Mouse (Mus musculus) hindbrain, embryonic 11.5 days (tissue): ENCODE data around the gene Ccdc30. TPM values are rescaled to one million over a fixed set of nuclear protein-coding genes. Genes with fewer than 3 reads are reported as not detected.
"Not testable (repeated sequence)": the region's sequence is repeated elsewhere in the genome, so short reads cannot be mapped to it uniquely, and the experiment has no call there.

Experiments used
- ATAC-seq: fragments of 200-750 bp; cut with Nextera tagmentation; 2 replicates; pipeline ENCODE4 v1.8.0; 2017; ENCODE audit warnings: mild to moderate bottlenecking, moderate TSS enrichment, moderate library complexity; ENCODE audit not compliant: low FRiP score
- DNase-seq: peaks from one replicate; pipeline ENCODE4 v3.0.0-alpha.2; 2015; ENCODE audit warnings: low spot score
- H3K27ac ChIP-seq: fragments of 300-500 bp; sonication (generic); 2 replicates; pipeline ENCODE4 v1.5.1; 2014; ENCODE audit warnings: mild to moderate bottlenecking, low read depth, low read length
- H3K27me3 ChIP-seq: fragments of 300-500 bp; sonication (generic); 2 replicates; pipeline ENCODE4 v1.6.1; 2014; ENCODE audit warnings: mild to moderate bottlenecking, low read length, moderate library complexity, mixed read lengths; ENCODE audit not compliant: control insufficient read depth, insufficient read depth
- H3K36me3 ChIP-seq: fragments of 300-500 bp; sonication (generic); 2 replicates; pipeline ENCODE4 v1.6.1; 2014; ENCODE audit warnings: mild to moderate bottlenecking, low read length, moderate library complexity, mixed read lengths; ENCODE audit not compliant: control insufficient read depth, insufficient read depth
- H3K4me1 ChIP-seq: fragments of 300-500 bp; sonication (generic); replicated peaks from 2 replicates; pipeline ENCODE4 v1.6.1; 2014; ENCODE audit warnings: low read length, mixed read lengths; ENCODE audit not compliant: control insufficient read depth, insufficient read depth
- H3K4me2 ChIP-seq: fragments of 300-500 bp; sonication (generic); replicated peaks from 2 replicates; pipeline ENCODE4 v1.6.1; 2014; ENCODE audit warnings: mild to moderate bottlenecking, low read depth, low read length
- H3K4me3 ChIP-seq: fragments of 300-500 bp; sonication (generic); 2 replicates; pipeline ENCODE4 v1.5.1; 2014; ENCODE audit warnings: low read depth, low read length
- H3K9ac ChIP-seq: fragments of 300-500 bp; sonication (generic); 2 replicates; pipeline ENCODE4 v1.6.1; 2014; ENCODE audit warnings: low read depth, low read length
- H3K9me3 ChIP-seq: fragments of 300-500 bp; sonication (generic); 2 replicates; pipeline ENCODE4 v1.6.1; 2016; ENCODE audit warnings: low read length; ENCODE audit not compliant: control insufficient read depth
- WGBS: fragments of 180-500 bp; shearing (Covaris S2); extraction: QIAGEN DNeasy Blood & Tissue Kit; methylation state at CpG from one replicate; pipeline ENCODE4 v1.1.7; 2014; 5-methylcytosine and 5-hydroxymethylcytosine counted together
- polyA plus RNA-seq: library from polyadenylated mRNA; unstranded; fragments of >200 nt; fragmentation: Nextera tagmentation; extraction: Ambion mirVana; gene quantifications from 2 replicates; pipeline ENCODE4 v1.2.1, GENCODE M21; 2014

The Ccdc30 gene
- polyA plus RNA-seq, 1 experiment from 2014 or later = 13.9 TPM

GRCm38 (mm10) chr4:119292771-119293573 lies 122.3 kb downstream of the Ccdc30 start:
- DNase-seq = peak; percentile 64
- H3K9ac ChIP-seq = peak overlapping the region; percentile 87
- H3K27ac ChIP-seq = 0 out of 2 replicates have a peak overlapping the region, but pooled peaks have one; percentile 24
- H3K9me3 ChIP-seq = no peaks in the 10 kb centered on the region
- H3K4me3 ChIP-seq = peak overlapping the region; percentile 80
- no peak for ATAC-seq
- WGBS = 2% methylated on average over 24 of the region's 24 CpGs
- no peaks in the 10 kb centered on the region for H3K4me1 ChIP-seq
- no peaks in the 10 kb centered on the region for H3K27me3 ChIP-seq
- H3K4me2 ChIP-seq = peak overlapping the region; percentile 78
- H3K36me3 ChIP-seq = no peaks in the 10 kb centered on the region

- ATAC-seq (no peak), DNase-seq (no peak)
- Histone ChIP-seq H3K9ac (no peak overlapping the region; the same call in 1 of the 2 replicates), H3K4me1 (no peaks in the 10 kb centered on the region), H3K27me3 (no peaks in the 10 kb centered on the region), H3K9me3 (no peaks in the 10 kb centered on the region), H3K4me2 (peak overlapping the region; percentile 78), H3K4me3 (peak overlapping the region; percentile 80), H3K27ac (no peak overlapping the region), H3K36me3 (no peaks in the 10 kb centered on the region)
- 91% methylated on average over 1 of the region's 1 CpGs for WGBS
These were observed 123.4 kb downstream of the Ccdc30 start for GRCm38 (mm10) chr4:119291921-119292320.

GRCm38 (mm10) chr4:119285336-119285735 lies 130.0 kb downstream of the Ccdc30 start:
- no peaks in the 10 kb centered on the region for H3K4me1 ChIP-seq
- no peak overlapping the region for H3K4me2 ChIP-seq
- DNase-seq (no peak), ATAC-seq (no peak)
- WGBS = 89% methylated on average over 2 of the region's 2 CpGs
- no peak overlapping the region for H3K4me3 ChIP-seq
- no peaks in the 10 kb centered on the region for H3K27me3 ChIP-seq
- no peaks in the 10 kb centered on the region for H3K9me3 ChIP-seq
- no peak overlapping the region for H3K27ac ChIP-seq
- H3K9ac ChIP-seq = no peak overlapping the region
- peaks cover 11% of the 10 kb centered on the region; the same call in 1 of the 2 replicates for H3K36me3 ChIP-seq

- Histone ChIP-seq H3K36me3 (peaks cover 11% of the 10 kb centered on the region; the same call in 1 of the 2 replicates), H3K9me3 (no peaks in the 10 kb centered on the region), H3K27ac (no peak overlapping the region), H3K9ac (no peak overlapping the region), H3K27me3 (no peaks in the 10 kb centered on the region), H3K4me1 (no peaks in the 10 kb centered on the region), H3K4me3 (no peak overlapping the region), H3K4me2 (no peak overlapping the region)
- ATAC-seq (no peak), DNase-seq (no peak)
- WGBS = 92% methylated on average over 1 of the region's 1 CpGs
These were observed 130.5 kb downstream of the Ccdc30 start for GRCm38 (mm10) chr4:119284861-119285260.

GRCm38 (mm10) chr4:119278784-119279183 lies 136.5 kb downstream of the Ccdc30 start:
- not testable (repeated sequence) for H3K9me3 ChIP-seq, DNase-seq, H3K9ac ChIP-seq, H3K27me3 ChIP-seq, H3K4me2 ChIP-seq, ATAC-seq, H3K27ac ChIP-seq, H3K4me1 ChIP-seq, H3K4me3 ChIP-seq
- 89% methylated on average over 15 of the region's 15 CpGs for WGBS
- H3K36me3 ChIP-seq = peaks cover 24% of the 10 kb centered on the region

- DNase-seq (no peak), ATAC-seq (no peak)
- H3K27ac ChIP-seq = no peak overlapping the region
- WGBS = 73% methylated on average over 2 of the region's 2 CpGs
- no peaks in the 10 kb centered on the region for H3K4me1 ChIP-seq
- H3K36me3 ChIP-seq = peaks cover 18% of the 10 kb centered on the region
- H3K9me3 ChIP-seq = no peaks in the 10 kb centered on the region
- H3K4me2 ChIP-seq = no peak overlapping the region
- H3K27me3 ChIP-seq = no peaks in the 10 kb centered on the region
- H3K4me3 ChIP-seq = no peak overlapping the region
- H3K9ac ChIP-seq = no peak overlapping the region
These were observed 139.6 kb downstream of the Ccdc30 start for GRCm38 (mm10) chr4:119275726-119276125.

- ATAC-seq (no peak), DNase-seq (no peak)
- H3K27me3 ChIP-seq = no peaks in the 10 kb centered on the region
- no peak overlapping the region for H3K4me3 ChIP-seq
- no peaks in the 10 kb centered on the region for H3K4me1 ChIP-seq
- no peak overlapping the region for H3K4me2 ChIP-seq
- no peaks in the 10 kb centered on the region for H3K9me3 ChIP-seq
- peaks cover 18% of the 10 kb centered on the region for H3K36me3 ChIP-seq
- 81% methylated on average over 2 of the region's 2 CpGs for WGBS
- H3K9ac ChIP-seq = no peak overlapping the region
- no peak overlapping the region for H3K27ac ChIP-seq
These were observed 140.1 kb downstream of the Ccdc30 start for GRCm38 (mm10) chr4:119275226-119275625.

GRCm38 (mm10) chr4:119274627-119275026 lies 140.7 kb downstream of the Ccdc30 start:
- no peak overlapping the region for H3K27ac ChIP-seq
- no peak overlapping the region for H3K4me2 ChIP-seq
- H3K4me3 ChIP-seq = no peak overlapping the region
- 83% methylated on average over 1 of the region's 1 CpGs for WGBS
- DNase-seq (no peak), ATAC-seq (no peak)
- no peaks in the 10 kb centered on the region for H3K27me3 ChIP-seq
- no peaks in the 10 kb centered on the region for H3K9me3 ChIP-seq
- H3K36me3 ChIP-seq = peaks cover 18% of the 10 kb centered on the region
- no peak overlapping the region for H3K9ac ChIP-seq
- no peaks in the 10 kb centered on the region for H3K4me1 ChIP-seq
